Mouse (Mus musculus) neural tube, embryonic 14.5 days (tissue): ENCODE measurements around the gene Ciao2a. TPM values are rescaled to one million over a fixed set of nuclear protein-coding genes. Genes with fewer than 3 reads are reported as not detected.

ENCODE experiments used
- ATAC-seq: fragments of 200-750 bp; cut with Nextera tagmentation; 2 replicates; pipeline ENCODE4 v1.8.0; 2017; ENCODE audit warnings: low read depth, mild to moderate bottlenecking, moderate TSS enrichment, moderate library complexity
- H3K27ac ChIP-seq: fragments of 300-500 bp; sonication (generic); 2 replicates; pipeline ENCODE4 v1.5.1; 2014; ENCODE audit warnings: low read depth, mild to moderate bottlenecking, control low read depth, low read length, moderate library complexity, mixed read lengths
- H3K27me3 ChIP-seq: fragments of 300-500 bp; sonication (generic); 2 replicates; pipeline ENCODE4 v1.6.1; 2014; ENCODE audit warnings: low read length; ENCODE audit not compliant: control insufficient read depth, insufficient read depth
- H3K36me3 ChIP-seq: fragments of 300-500 bp; sonication (generic); 2 replicates; pipeline ENCODE4 v1.6.1; 2014; ENCODE audit warnings: low read length, mixed read lengths; ENCODE audit not compliant: control insufficient read depth, insufficient read depth
- H3K4me1 ChIP-seq: fragments of 300-500 bp; sonication (generic); 2 replicates; pipeline ENCODE4 v1.6.1; 2014; ENCODE audit warnings: low read length; ENCODE audit not compliant: control insufficient read depth, insufficient read depth
- H3K4me2 ChIP-seq: fragments of 300-500 bp; sonication (generic); 2 replicates; pipeline ENCODE4 v1.6.1; 2014; ENCODE audit warnings: mild to moderate bottlenecking, low read depth, low read length, control low read depth
- H3K4me3 ChIP-seq: fragments of 300-500 bp; sonication (generic); 2 replicates; pipeline ENCODE4 v1.5.1; 2014; ENCODE audit warnings: low read depth, low read length, control low read depth, mixed read lengths
- H3K9ac ChIP-seq: fragments of 300-500 bp; sonication (generic); replicated peaks from 2 replicates; pipeline ENCODE4 v1.6.1; 2014; ENCODE audit warnings: low read depth, mild to moderate bottlenecking, control low read depth, low read length, mixed read lengths
- H3K9me3 ChIP-seq: fragments of 300-500 bp; sonication (generic); 2 replicates; pipeline ENCODE4 v1.6.1; 2016; ENCODE audit warnings: low read length; ENCODE audit not compliant: control insufficient read depth
- WGBS: fragments of 180-500 bp; shearing (Covaris S2); extraction: QIAGEN DNeasy Blood & Tissue Kit; methylation state at CpG from one replicate; pipeline ENCODE4 v1.1.7; 2014; 5-methylcytosine and 5-hydroxymethylcytosine counted together
- polyA plus RNA-seq: library from polyadenylated mRNA; unstranded; fragments of >200 nt; fragmentation: Nextera tagmentation; extraction: Ambion mirVana; gene quantifications from 2 replicates; pipeline ENCODE4 v1.2.1, GENCODE M21; 2014

Ciao2a gene
- polyA plus RNA-seq, 1 experiment from 2014 or later, result 66.6 TPM

DNA sequence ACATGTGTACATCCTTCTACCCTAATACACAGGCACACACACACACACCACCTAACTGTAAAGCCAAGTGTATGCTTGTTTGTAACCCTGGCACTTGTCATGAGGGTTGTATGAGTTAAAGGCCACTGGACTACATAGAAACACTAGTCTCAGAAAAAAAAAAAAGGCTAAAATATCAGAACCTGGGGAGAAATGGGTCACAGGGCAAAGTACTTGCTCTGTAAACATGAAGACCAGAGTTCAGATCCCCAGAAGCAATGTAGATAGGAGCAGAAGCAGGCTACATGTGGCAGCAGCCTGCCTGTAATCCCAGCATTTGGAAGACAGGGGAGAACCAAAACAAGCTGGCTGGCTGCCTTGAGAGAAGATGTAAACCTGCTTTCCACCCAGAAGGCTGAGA, 19.7 kb downstream of the Ciao2a start:
- H3K4me3 ChIP-seq, result no peak overlapping the region
- H3K9me3 ChIP-seq, result no peaks in the 10 kb centered on the region
- H3K27me3 ChIP-seq, result no peaks in the 10 kb centered on the region
- no peak overlapping the region for H3K9ac ChIP-seq
- H3K4me2 ChIP-seq, result no peak overlapping the region
- ATAC-seq, result no peak
- H3K27ac ChIP-seq, result no peak overlapping the region
- H3K4me1 ChIP-seq, result no peaks in the 10 kb centered on the region
- H3K36me3 ChIP-seq, result no peaks in the 10 kb centered on the region

DNA sequence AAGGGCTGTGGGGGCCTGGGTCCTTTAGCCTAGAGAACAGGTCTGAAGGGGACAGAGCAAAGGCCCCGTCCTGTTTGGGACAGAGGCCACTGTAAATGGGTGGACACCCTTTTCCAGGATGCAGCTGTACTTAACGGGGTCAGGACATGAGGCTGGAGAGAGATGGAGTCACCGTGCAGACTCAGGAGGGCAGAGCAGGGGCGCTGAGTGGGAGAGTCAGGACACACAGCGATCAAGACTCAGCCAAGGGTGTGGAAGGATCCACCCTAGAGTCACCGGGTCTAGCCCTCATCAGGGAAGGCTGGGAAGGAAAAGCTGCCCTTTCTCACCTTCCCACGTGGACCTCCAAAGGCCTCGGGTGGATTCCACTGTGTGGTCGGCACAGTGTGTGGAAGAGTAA, 25.6 kb downstream of the Ciao2a start:
- Histone ChIP-seq H3K4me3 (no peak overlapping the region), H3K9me3 (no peaks in the 10 kb centered on the region), H3K27ac (no peak overlapping the region), H3K36me3 (no peaks in the 10 kb centered on the region), H3K4me1 (no peaks in the 10 kb centered on the region), H3K27me3 (no peaks in the 10 kb centered on the region), H3K9ac (no peak overlapping the region), H3K4me2 (no peak overlapping the region)
- no peak for ATAC-seq
- 65% methylated on average over 9 of the region's 9 CpGs for WGBS

DNA sequence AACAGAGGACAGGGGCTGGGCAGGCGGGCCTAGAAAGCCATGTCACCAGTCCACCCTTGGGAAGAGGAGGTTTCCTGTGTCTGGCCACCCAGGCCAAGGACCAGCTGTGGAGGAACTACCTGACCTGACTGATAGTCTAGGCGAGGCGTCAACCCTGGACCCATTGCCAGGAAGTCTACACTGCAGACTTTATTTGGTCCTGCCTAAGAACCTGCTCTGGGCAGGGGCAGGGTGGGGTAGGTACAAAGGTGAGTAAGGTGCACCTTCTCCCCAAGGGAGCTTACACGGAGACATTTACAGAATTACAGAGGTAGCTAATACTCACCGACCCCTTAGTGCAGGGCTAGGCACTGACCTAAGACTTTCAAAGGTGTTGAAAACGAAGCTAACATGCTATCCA, 27.2 kb downstream of the Ciao2a start:
- Histone ChIP-seq H3K4me1 (peaks cover 5% of the 10 kb centered on the region; the same call in 1 of the 2 replicates), H3K27me3 (0 out of 2 replicates have a peak, but pooled peaks cover 5% of the 10 kb centered on the region), H3K27ac (no peak overlapping the region), H3K36me3 (no peaks in the 10 kb centered on the region), H3K9me3 (no peaks in the 10 kb centered on the region), H3K4me3 (no peak overlapping the region), H3K4me2 (no peak overlapping the region), H3K9ac (no peak overlapping the region)
- WGBS, result 90% methylated on average over 6 of the region's 6 CpGs
- ATAC-seq, result no peak

DNA sequence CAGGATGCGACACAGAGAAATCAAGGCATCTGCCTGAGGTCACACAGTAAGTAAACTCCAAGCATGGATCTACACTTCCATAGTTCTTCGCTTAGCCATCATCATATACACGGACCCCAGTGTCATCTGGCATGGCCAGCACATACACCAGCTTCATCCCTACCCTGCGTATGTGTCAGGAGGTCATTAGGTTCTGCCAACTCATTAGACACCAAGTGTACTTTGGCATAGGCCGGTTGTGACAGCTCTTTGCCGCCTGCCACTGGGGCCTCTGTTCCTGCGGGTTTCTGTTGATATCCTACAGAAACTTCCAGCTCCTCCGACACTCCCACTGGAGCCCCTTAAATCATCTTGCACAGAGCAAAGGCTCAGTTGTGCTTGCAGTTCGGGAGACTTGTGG, 27.6 kb downstream of the Ciao2a start:
- Histone ChIP-seq H3K27me3 (0 out of 2 replicates have a peak, but pooled peaks cover 5% of the 10 kb centered on the region), H3K27ac (no peak overlapping the region), H3K4me3 (no peak overlapping the region), H3K4me1 (peaks cover 5% of the 10 kb centered on the region; the same call in 1 of the 2 replicates), H3K4me2 (no peak overlapping the region), H3K9me3 (no peaks in the 10 kb centered on the region), H3K9ac (no peak overlapping the region), H3K36me3 (no peaks in the 10 kb centered on the region)
- ATAC-seq, result no peak
- WGBS, result 93% methylated on average over 9 of the region's 9 CpGs

DNA sequence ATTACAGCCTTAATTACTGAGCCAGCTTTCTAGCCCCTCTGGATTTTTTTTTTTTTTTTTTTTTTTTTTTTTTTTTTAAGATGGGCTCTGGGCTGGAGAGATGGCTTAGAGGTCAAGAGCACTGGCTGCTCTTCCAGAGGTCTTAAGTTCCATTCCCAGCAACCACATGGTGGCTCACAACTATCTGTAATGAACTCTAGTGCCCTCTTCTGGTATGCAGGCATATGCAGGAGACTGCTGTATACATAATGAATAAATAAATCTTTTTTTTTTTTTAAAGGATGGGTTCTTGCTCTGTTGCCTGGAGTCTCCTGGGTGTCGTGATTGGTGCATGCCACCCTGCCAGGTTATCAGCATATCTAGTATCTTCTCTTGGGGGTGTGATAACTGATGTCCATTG, 29.1 kb downstream of the Ciao2a start:
- H3K4me2 ChIP-seq, result no peak overlapping the region
- WGBS, result 89% methylated on average over 1 of the region's 1 CpGs
- H3K4me3 ChIP-seq, result no peak overlapping the region
- no peak for ATAC-seq
- H3K36me3 ChIP-seq, result no peaks in the 10 kb centered on the region
- 0 out of 2 replicates have a peak, but pooled peaks cover 5% of the 10 kb centered on the region for H3K27me3 ChIP-seq
- H3K9me3 ChIP-seq, result no peaks in the 10 kb centered on the region
- no peak overlapping the region for H3K9ac ChIP-seq
- peaks cover 5% of the 10 kb centered on the region; the same call in 1 of the 2 replicates for H3K4me1 ChIP-seq
- no peak overlapping the region for H3K27ac ChIP-seq

DNA sequence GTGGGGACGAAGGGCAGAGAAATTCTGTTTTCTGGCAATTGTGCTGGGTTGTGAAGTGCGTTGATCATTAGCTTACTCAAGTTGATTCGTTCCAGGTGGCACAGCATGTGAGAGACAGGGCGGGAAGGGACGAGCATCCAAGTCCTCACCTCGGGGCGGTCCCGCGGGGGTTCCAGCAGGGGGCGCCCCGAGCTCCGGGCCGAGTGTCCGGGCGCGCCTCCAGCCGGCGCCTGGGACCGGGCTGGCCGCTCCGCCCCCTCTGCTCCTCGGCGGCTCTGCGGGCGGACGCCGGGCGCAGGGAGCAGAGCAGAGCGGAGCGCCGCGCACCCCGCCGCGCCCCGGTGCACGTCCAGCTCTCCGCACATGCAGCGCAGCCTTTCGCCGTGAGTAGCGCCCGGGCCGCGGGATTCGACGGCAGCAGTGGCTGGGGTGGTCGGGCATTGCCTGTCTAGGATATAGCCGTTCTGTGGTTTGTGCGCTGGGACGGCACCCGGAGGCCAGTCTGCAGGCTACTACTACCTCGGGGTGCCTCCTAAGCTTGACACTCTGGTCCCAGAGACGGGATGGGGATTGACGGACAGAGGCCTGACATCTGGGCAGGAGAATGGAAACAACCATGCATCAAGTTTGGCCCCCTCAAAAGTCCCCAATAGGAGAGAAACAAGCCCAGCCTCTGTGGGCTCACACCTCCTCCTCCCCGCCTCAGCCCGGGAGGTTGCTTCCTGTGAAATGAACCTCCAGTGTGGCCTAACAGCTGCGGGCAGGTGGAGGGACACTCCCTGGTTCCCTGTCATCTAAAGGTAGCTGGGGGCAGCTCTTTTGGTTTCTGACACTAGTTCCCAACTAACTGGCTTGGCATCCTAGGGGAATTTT, 31.8 kb downstream of the Ciao2a start, which contains the start of gene Dapk2:
Gene Dapk2, plus strand, starts transcription at position 266 of the 873 bp plus-strand sequence.
- H3K9ac ChIP-seq, result no peak within 1 kb of the TSS

DNA sequence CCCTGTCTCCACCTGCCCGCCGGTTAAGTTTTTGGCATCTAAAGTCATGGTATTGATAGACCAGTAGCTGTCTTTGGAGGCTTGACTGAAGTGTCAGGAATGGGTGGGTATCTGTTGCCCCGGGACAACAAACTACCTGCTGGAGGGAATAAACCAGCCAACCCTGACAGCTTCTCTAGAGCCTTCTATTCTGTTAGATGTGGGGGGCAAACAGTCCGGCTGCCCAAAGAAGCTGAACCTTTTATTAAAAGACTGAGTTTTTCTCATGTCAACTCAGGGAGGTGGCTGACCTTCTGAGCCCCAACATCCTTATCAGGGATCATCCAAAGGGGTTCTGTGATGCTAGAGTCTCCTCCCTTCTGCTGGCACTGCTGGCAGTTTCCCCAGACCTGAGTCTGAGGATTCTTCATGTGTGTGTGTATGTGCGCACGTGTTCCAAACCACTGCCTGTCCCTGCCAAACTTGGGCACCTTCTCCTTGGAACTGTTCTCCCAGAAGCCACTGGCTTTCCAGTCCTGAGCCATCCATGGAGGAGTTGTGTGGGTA, 32.5 kb downstream of the Ciao2a start:
- H3K27me3 ChIP-seq, result 0 out of 2 replicates have a peak, but pooled peaks cover 5% of the 10 kb centered on the region
- no peak overlapping the region for H3K4me2 ChIP-seq
- no peak overlapping the region for H3K4me3 ChIP-seq
- no peak overlapping the region for H3K27ac ChIP-seq
- ATAC-seq, result no peak
- WGBS, result 91% methylated on average over 6 of the region's 6 CpGs
- H3K9ac ChIP-seq, result no peak overlapping the region
- no peaks in the 10 kb centered on the region for H3K36me3 ChIP-seq
- no peaks in the 10 kb centered on the region for H3K9me3 ChIP-seq
- peaks cover 5% of the 10 kb centered on the region; the same call in 1 of the 2 replicates for H3K4me1 ChIP-seq

More for the DNA sequence above, 31.8 kb downstream of the Ciao2a start, which contains the start of gene Dapk2:
- Histone ChIP-seq H3K4me2 (peak within 1 kb of the TSS; percentile 40), H3K36me3 (no peaks in the 10 kb centered on the region), H3K4me1 (peaks cover 5% of the 10 kb centered on the region; the same call in 1 of the 2 replicates), H3K27ac (no peak within 1 kb of the TSS), H3K27me3 (0 out of 2 replicates have a peak, but pooled peaks cover 5% of the 10 kb centered on the region), H3K9me3 (no peaks in the 10 kb centered on the region), H3K4me3 (peak within 1 kb of the TSS; percentile 25)
- 2% methylated on average over 49 of the region's 58 CpGs for WGBS
- peak; percentile 76 for ATAC-seq

DNA sequence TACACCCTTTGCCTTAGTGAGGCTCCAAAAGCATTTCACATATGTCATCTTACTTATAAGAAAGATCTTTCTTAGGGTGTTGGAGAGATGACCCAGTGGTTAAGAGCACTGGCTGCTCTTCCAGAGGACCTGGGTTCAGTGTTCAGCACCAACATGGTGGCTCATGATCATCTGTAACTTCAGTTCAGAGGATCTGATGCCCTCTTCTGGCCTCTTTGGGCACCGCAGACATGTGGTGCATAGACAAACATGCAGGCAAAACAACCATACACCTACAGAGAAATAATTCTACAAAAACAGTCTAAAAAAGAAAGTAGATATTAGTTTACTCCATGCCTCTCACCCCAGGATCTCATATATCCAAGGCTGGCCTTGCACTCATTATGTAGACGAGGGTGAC, 33.7 kb downstream of the Ciao2a start:
- no peaks in the 10 kb centered on the region for H3K36me3 ChIP-seq
- H3K4me2 ChIP-seq, result no peak overlapping the region
- H3K9ac ChIP-seq, result no peak overlapping the region
- H3K4me3 ChIP-seq, result no peak overlapping the region
- ATAC-seq, result no peak
- H3K27me3 ChIP-seq, result 0 out of 2 replicates have a peak, but pooled peaks cover 5% of the 10 kb centered on the region
- H3K4me1 ChIP-seq, result peaks cover 5% of the 10 kb centered on the region; the same call in 1 of the 2 replicates
- 100% methylated on average over 2 of the region's 2 CpGs for WGBS
- H3K9me3 ChIP-seq, result no peaks in the 10 kb centered on the region
- no peak overlapping the region for H3K27ac ChIP-seq

DNA sequence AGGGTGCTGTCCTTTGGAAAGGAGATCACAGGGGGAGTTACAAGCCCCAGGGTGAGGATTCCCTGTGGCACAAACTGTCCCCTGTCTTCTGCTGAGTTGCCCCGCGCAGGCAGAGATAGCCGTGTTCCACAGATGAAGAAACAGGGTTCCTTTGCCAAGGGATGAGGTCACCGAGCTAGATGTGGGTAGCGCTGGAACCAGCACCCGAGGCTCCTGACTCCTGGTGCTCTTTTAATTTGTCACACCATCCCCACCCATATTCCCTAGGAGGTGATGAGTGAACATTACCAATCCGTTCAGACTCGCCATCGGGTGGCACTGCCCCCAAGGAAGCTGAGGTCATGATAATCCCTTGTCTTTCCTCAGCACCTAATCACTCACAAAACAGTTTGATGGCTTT, 36.6 kb downstream of the Ciao2a start:
- Histone ChIP-seq H3K4me1 (peaks cover 2% of the 10 kb centered on the region; the same call in 1 of the 2 replicates), H3K9me3 (no peaks in the 10 kb centered on the region), H3K4me3 (no peak overlapping the region), H3K9ac (no peak overlapping the region), H3K27me3 (0 out of 2 replicates have a peak, but pooled peaks cover 2% of the 10 kb centered on the region), H3K4me2 (no peak overlapping the region), H3K27ac (no peak overlapping the region), H3K36me3 (no peaks in the 10 kb centered on the region)
- ATAC-seq, result no peak
- 85% methylated on average over 9 of the region's 9 CpGs for WGBS
